In the genomic region with DNA sequence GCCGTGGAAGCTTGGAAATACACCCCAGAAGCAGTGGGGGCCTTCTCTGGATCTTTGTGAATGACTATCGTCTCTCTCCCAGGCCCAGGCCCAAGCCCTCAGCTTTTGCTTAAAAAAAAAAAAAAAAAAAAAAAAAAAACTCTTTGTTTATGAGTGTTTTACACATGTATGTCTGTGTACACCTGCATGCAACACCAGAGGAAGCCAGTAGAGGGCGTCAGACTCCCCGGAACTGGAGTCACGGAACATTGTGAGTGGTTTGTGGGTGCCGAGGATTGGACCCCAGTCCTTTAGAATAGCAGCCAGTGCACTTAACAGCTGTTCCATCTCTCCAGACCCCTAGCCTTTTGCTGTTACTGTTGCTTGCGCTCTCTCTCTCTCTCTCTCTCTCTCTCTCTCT, we compare ENCODE assay signal across 8 mouse cellular contexts. TPM values are rescaled to one million over a fixed set of nuclear protein-coding genes. Genes with fewer than 3 reads are reported as not detected.
DNase-seq lines count a peak whose midpoint lies in the region; ATAC-seq and TF ChIP-seq lines count a peak whose summit lies in the region.

No protein-coding gene starts in this region.

- peak overlapping the region; percentile 47 for H3K4me2 ChIP-seq in kidney, embryonic 15.5 days
- H3K4me2 ChIP-seq in hindbrain, embryonic 15.5 days = peak overlapping the region; percentile 38
- no peak overlapping the region for H3K4me2 ChIP-seq in midbrain, postnatal 0 days (ENCODE audit: low read depth, low read length, poor library complexity, severe bottlenecking)

- ATAC-seq in kidney, embryonic 15.5 days (replicated peaks; ENCODE audit: low FRiP score) = no peak
- ATAC-seq in hindbrain, embryonic 15.5 days (ENCODE audit: low FRiP score, low read depth) = no peak
- ATAC-seq in midbrain, postnatal 0 days (ENCODE audit: low FRiP score) = no peak
- no peak for ATAC-seq in inflammation-experienced regulatory T-cells, adult 6 months

- peaks cover 26% of the 10 kb centered on the region for H3K4me1 ChIP-seq in kidney, embryonic 15.5 days
- H3K4me1 ChIP-seq in bone marrow macrophage, adult 2 months (ENCODE audit: control insufficient read depth, insufficient read depth, low read length) = no peaks in the 10 kb centered on the region; the same call in 1 of the 2 replicates
- H3K4me1 ChIP-seq in hindbrain, embryonic 15.5 days (replicated peaks) = peaks cover 15% of the 10 kb centered on the region
- no peaks in the 10 kb centered on the region; the same call in 1 of the 2 replicates for H3K4me1 ChIP-seq in midbrain, postnatal 0 days (ENCODE audit: insufficient read depth, low read length)

- no peak overlapping the region for H3K27ac ChIP-seq in kidney, embryonic 15.5 days
- no peak overlapping the region for H3K27ac ChIP-seq in bone marrow macrophage, adult 2 months (ENCODE audit: insufficient read depth, low read depth, low read length)
- no peak overlapping the region for H3K27ac ChIP-seq in hindbrain, embryonic 15.5 days (replicated peaks)
- H3K27ac ChIP-seq in midbrain, postnatal 0 days (ENCODE audit: low read depth, low read length) = no peak overlapping the region

- no peaks in the 10 kb centered on the region for H3K27me3 ChIP-seq in kidney, embryonic 15.5 days
- H3K27me3 ChIP-seq in hindbrain, embryonic 15.5 days = no peaks in the 10 kb centered on the region
- no peaks in the 10 kb centered on the region for H3K27me3 ChIP-seq in midbrain, postnatal 0 days (ENCODE audit: insufficient read depth, low read length)

- H3K9ac ChIP-seq in kidney, embryonic 15.5 days = no peak overlapping the region
- no peak overlapping the region for H3K9ac ChIP-seq in hindbrain, embryonic 15.5 days
- H3K9ac ChIP-seq in midbrain, postnatal 0 days (replicated peaks; ENCODE audit: low read length, poor library complexity, severe bottlenecking) = no peak overlapping the region

- H3K4me3 ChIP-seq in kidney, embryonic 15.5 days (replicated peaks) = peak overlapping the region; percentile 13; the same call in 1 of the 2 replicates
- no peak overlapping the region for H3K4me3 ChIP-seq in bone marrow macrophage, adult 2 months (ENCODE audit: insufficient read depth, low read length)
- H3K4me3 ChIP-seq in hindbrain, embryonic 15.5 days = no peak overlapping the region
- H3K4me3 ChIP-seq in midbrain, postnatal 0 days (ENCODE audit: low read depth, low read length) = no peak overlapping the region

- TF ChIP-seq CTCF in bone marrow macrophage, adult 2 months (IDR thresholded peaks at IDR 0.05; ENCODE audit: low read depth, low read length) = peak; percentile 22; the same call in 1 of the 2 replicates
- peak; percentile 55 for TF ChIP-seq CTCF in midbrain, postnatal 0 days (IDR thresholded peaks at IDR 0.05)

- 62% methylated on average over 7 of the region's 7 CpGs for WGBS in kidney, embryonic 15.5 days
- WGBS in hindbrain, embryonic 15.5 days = 50% methylated on average over 7 of the region's 7 CpGs
- WGBS in midbrain, postnatal 0 days = 53% methylated on average over 7 of the region's 7 CpGs

- H3K9me3 ChIP-seq in kidney, embryonic 15.5 days (replicated peaks) = no peaks in the 10 kb centered on the region
- H3K9me3 ChIP-seq in hindbrain, embryonic 15.5 days = no peaks in the 10 kb centered on the region
- no peaks in the 10 kb centered on the region for H3K9me3 ChIP-seq in midbrain, postnatal 0 days (ENCODE audit: low read length)

- no peak for TF ChIP-seq POLR2A in bone marrow macrophage, adult 2 months (IDR thresholded peaks at IDR 0.05; ENCODE audit: borderline replicate concordance, low read depth, low read length)

- no peak for DNase-seq in kidney, adult 8-10 months
- DNase-seq in midbrain, postnatal 0 days (ENCODE audit: low spot score) = no peak
- no peak for DNase-seq in kidney, adult 11 months
- DNase-seq in adrenal gland, postnatal 25 days = no peak

- no peaks in the 10 kb centered on the region for H3K36me3 ChIP-seq in kidney, embryonic 15.5 days
- H3K36me3 ChIP-seq in hindbrain, embryonic 15.5 days = no peaks in the 10 kb centered on the region
- no peaks in the 10 kb centered on the region for H3K36me3 ChIP-seq in midbrain, postnatal 0 days (ENCODE audit: insufficient read depth, low read length)

RNA-seq across cellular contexts. Expression of a gene that starts 49.8 kb away (rescaled TPM):
- 28.6 and 30.8 TPM in 2 replicates for polyA plus RNA-seq in kidney, embryonic 15.5 days (2015; fragmentation: Nextera tagmentation; extraction: Ambion mirVana)
- 18.7 and 20.9 TPM in 2 replicates for polyA plus RNA-seq in bone marrow macrophage, adult 2 months (2012; ENCODE audit: insufficient read depth, insufficient read length, missing spikeins)
- polyA plus RNA-seq in hindbrain, embryonic 15.5 days (2015; fragmentation: Nextera tagmentation; extraction: Ambion mirVana) = 34.6 and 37.0 TPM in 2 replicates
- 64.7 and 71.0 TPM in 2 replicates for total RNA-seq in midbrain, postnatal 0 days (2014; rRNA removed)
- 22.0 and 24.3 TPM in 2 replicates for polyA plus RNA-seq in midbrain, postnatal 0 days (2015; fragmentation: Nextera tagmentation; extraction: Ambion mirVana)
- 10 to 100 TPM; 10.2 to 17.9 (median 17.6) TPM for polyA plus RNA-seq in inflammation-experienced regulatory T-cells, adult 6 months (2017; shearing (Covaris generic))
- total RNA-seq in adrenal gland, postnatal 25 days (2021) = 137 TPM in 2 replicates

RNA-seq across cellular contexts. Expression of a gene that starts 50.5 kb away (rescaled TPM):
- 5.3 and 6.4 TPM in 2 replicates for polyA plus RNA-seq in kidney, embryonic 15.5 days (2015; fragmentation: Nextera tagmentation; extraction: Ambion mirVana)
- 101 and 115 TPM in 2 replicates for polyA plus RNA-seq in bone marrow macrophage, adult 2 months (2012; ENCODE audit: insufficient read depth, insufficient read length, missing spikeins)
- polyA plus RNA-seq in hindbrain, embryonic 15.5 days (2015; fragmentation: Nextera tagmentation; extraction: Ambion mirVana) = 2.0 and 2.7 TPM in 2 replicates
- 1.8 and 3.1 TPM in 2 replicates for total RNA-seq in midbrain, postnatal 0 days (2014; rRNA removed)
- polyA plus RNA-seq in midbrain, postnatal 0 days (2015; fragmentation: Nextera tagmentation; extraction: Ambion mirVana) = 1.4 and 2.2 TPM in 2 replicates
- polyA plus RNA-seq in inflammation-experienced regulatory T-cells, adult 6 months (2017; shearing (Covaris generic)) = under 1 TPM; 0.21 to 0.37 (median 0.25) TPM
- total RNA-seq in adrenal gland, postnatal 25 days (2021) = 5.3 and 7.8 TPM in 2 replicates

Comparison
In these comparisons a context has a peak if more than half of its experiments do, and no peak if none do; other contexts are left out.
1. RNA of a gene that starts 50.5 kb away (polyA plus RNA-seq): 101 to 115 TPM in bone marrow macrophage, adult 2 months; 5.3 to 6.4 TPM in kidney, embryonic 15.5 days, 2.0 to 2.7 TPM in hindbrain, embryonic 15.5 days, 1.4 to 2.2 TPM in midbrain, postnatal 0 days and 0.21 to 0.37 TPM in inflammation-experienced regulatory T-cells, adult 6 months; every median in the first group is over 10 times any median in the second.